Mouse (Mus musculus): Measurements from ENCODE around the gene Paics. TPM values are rescaled to one million over a fixed set of nuclear protein-coding genes. Genes with fewer than 3 reads are reported as not detected.

The Paics gene
- polyA plus RNA-seq, 1 experiment from 2014 or later, result 161 TPM

Other genes with a start within 250 kb of the Paics start
- 14.0 and 18.6 TPM in 2 replicates for gene Aasdh, start 45.8 kb upstream of the Paics start, polyA plus RNA-seq (2014; fragmentation: Nextera tagmentation; extraction: Ambion mirVana)
- 13.7 and 17.4 TPM in 2 replicates for gene Ppat, start 271 bp downstream of the Paics start, polyA plus RNA-seq (2014; fragmentation: Nextera tagmentation; extraction: Ambion mirVana)
- 87.6 and 95.2 TPM in 2 replicates for gene Srp72, start 23.4 kb downstream of the Paics start, polyA plus RNA-seq (2014; fragmentation: Nextera tagmentation; extraction: Ambion mirVana)
- gene Arl9, start 52.7 kb downstream of the Paics start, polyA plus RNA-seq (2014; fragmentation: Nextera tagmentation; extraction: Ambion mirVana), result not detected in 2 replicates
- 0.53 and 0.66 TPM in 2 replicates for gene Thegl, start 64.7 kb downstream of the Paics start, polyA plus RNA-seq (2014; fragmentation: Nextera tagmentation; extraction: Ambion mirVana)
- gene Hopx, start 163.8 kb downstream of the Paics start, polyA plus RNA-seq (2014; fragmentation: Nextera tagmentation; extraction: Ambion mirVana), result 8.4 and 11.3 TPM in 2 replicates

All from hindbrain, embryonic 14.5 days (tissue).